Mouse (Mus musculus) telencephalon, adult 2 months (tissue): ENCODE results near the gene Vamp1.

ENCODE experiments used
- DNase-seq: peaks from one replicate; pipeline ENCODE4 v3.0.0-alpha.2; 2011; ENCODE audit warnings: low read depth, low spot score

Vamp1 gene

GRCm38 (mm10) chr6:125284751-125285150 lies 69.4 kb downstream of the Vamp1 start:
- no peak for DNase-seq

GRCm38 (mm10) chr6:125285890-125286289 lies 70.5 kb downstream of the Vamp1 start, which contains the start of gene Tuba3a:
Gene Tuba3a (minus strand): TSS chr6:125286042.
- DNase-seq, result no peak

- peak; percentile 41 for DNase-seq
These were observed 71.6 kb downstream of the Vamp1 start for GRCm38 (mm10) chr6:125286944-125287343.

GRCm38 (mm10) chr6:125288730-125289129 lies 73.4 kb downstream of the Vamp1 start:
- no peak for DNase-seq

GRCm38 (mm10) chr6:125291329-125291728 lies 76.0 kb downstream of the Vamp1 start:
- peak; percentile 50 for DNase-seq

- no peak for DNase-seq
These were observed 76.9 kb downstream of the Vamp1 start for GRCm38 (mm10) chr6:125292256-125292655.

- no peak for DNase-seq
These were observed 78.7 kb downstream of the Vamp1 start for GRCm38 (mm10) chr6:125294049-125294448.
